Mouse (Mus musculus) activated CD4-positive, CD25-positive, alpha-beta regulatory T cell, adult 4 months (primary cell): Measurements from ENCODE around the gene Tmprss11d. TPM values are rescaled to one million over a fixed set of nuclear protein-coding genes. Genes with fewer than 3 reads are reported as not detected.
"Not testable (repeated sequence)": the region's sequence is repeated elsewhere in the genome, so short reads cannot be mapped to it uniquely, and the experiment has no call there.

Source experiments
- ATAC-seq: one replicate; pipeline ENCODE4 v1.8.0; 2017
- polyA plus RNA-seq, 2 experiments: library from polyadenylated mRNA; unstranded; fragments of 100-300 nt; shearing (Covaris generic); gene quantifications; one replicate each; pipeline ENCODE4 v1.2.1; 2017

Tmprss11d gene
- under 1 TPM in 1 of 2 experiments, not detected in 1; 0.20 TPM for polyA plus RNA-seq

GRCm38 (mm10) chr5:86373320-86373719, at the start of gene Tmprss11d:
TSS of gene Tmprss11d (minus strand) at chr5:86373420.
- ATAC-seq: no peak

- ATAC-seq: no peak
Observed at GRCm38 (mm10) chr5:86421323-86422028, 48.3 kb upstream of the Tmprss11d start.

DNA sequence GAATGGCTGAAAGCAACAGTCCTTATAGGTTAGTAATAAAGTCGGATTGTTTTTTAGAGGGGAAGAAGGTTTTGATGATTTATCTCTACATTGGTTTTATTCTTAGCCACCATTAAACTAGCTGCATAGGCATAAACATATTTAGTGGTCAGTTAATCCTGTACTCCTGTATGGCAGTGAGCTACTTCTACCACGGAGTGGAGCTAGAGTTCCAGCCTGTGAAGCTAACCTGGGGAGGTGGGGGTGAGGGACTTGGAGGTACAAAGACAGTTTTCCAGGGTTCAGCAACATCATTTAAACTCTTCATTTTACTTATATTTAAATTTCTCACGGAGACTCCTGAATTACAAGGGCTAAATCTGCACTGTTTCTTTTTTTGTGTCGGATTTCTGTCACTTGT, 46.3 kb upstream of the Tmprss11d start:
- no peak for ATAC-seq

- no peak for ATAC-seq
Observed at GRCm38 (mm10) chr5:86414280-86414679, 41.1 kb upstream of the Tmprss11d start.

DNA sequence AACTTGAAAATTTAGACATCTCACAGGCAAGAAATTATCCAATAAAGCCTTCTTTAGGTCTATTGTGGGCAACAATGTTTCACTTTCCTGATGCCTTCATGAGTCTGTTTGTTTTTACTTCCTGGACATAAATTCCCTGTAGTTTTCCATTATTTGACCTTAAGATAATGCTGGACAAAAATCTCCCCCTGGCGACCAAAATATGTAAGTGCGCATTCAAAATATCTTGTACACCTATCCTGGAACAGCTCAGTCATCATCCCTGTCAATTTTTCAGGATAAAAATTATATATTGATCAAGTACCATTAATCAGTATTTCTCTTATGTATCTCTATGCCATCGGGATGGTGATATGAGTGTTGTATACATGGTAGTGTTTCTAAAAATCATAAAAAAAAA, 37.6 kb upstream of the Tmprss11d start:
- no peak for ATAC-seq

- ATAC-seq: no peak
Observed at GRCm38 (mm10) chr5:86407941-86408340, 34.7 kb upstream of the Tmprss11d start.

- no peak for ATAC-seq
Observed at GRCm38 (mm10) chr5:86407191-86407590, 34.0 kb upstream of the Tmprss11d start.

- no peak for ATAC-seq
Observed at GRCm38 (mm10) chr5:86359412-86359985, 13.7 kb downstream of the Tmprss11d start.

- ATAC-seq: no peak
Observed at GRCm38 (mm10) chr5:86352966-86353365, 20.3 kb downstream of the Tmprss11d start.

GRCm38 (mm10) chr5:86318018-86318956, 54.9 kb downstream of the Tmprss11d start:
- not testable (repeated sequence) for ATAC-seq

DNA sequence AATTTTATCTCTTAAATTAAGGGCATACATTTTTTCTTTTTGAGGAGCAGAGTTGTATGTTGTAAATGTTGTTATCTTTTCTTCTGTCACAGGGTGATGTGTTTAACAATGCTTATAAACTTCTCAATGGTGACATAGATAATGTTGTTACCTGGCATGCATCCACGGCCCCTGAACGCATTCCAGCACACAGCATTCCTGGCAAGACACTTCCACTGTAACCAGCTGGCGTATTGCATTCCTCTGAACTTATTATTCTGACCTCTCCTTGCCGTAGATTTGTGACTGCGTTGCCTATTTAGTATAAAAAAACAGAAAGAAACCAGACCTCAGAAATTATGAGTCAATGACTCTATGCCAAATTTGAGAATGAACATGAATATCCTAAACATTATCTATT, 67.1 kb downstream of the Tmprss11d start:
- ATAC-seq: no peak

DNA sequence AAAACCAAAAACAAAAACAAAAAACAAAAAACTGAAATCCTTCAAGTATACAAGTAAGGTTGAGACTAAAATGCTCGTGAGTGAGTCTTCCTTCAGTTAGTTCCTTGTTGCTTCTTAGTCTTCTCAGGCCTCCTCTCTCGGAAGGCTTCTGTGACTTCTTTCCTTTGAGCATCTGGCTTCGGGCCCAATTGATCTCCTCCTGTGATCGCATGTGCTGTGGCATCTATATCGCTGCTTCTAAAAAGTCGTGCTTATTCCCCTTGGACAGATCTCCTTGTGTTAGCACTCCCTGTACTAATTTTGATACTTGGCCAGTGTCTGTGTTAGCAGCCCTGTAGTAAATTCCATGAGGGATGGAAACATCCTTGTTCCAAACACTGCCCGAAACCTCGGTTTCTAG, 69.3 kb downstream of the Tmprss11d start:
- no peak for ATAC-seq

- no peak for ATAC-seq
Observed at GRCm38 (mm10) chr5:86289208-86289607, 84.0 kb downstream of the Tmprss11d start, which contains the start of gene Tmprss11c. TSS of gene Tmprss11c (minus strand) at chr5:86289308.

Other genes with a start within 250 kb of the Tmprss11d start
- gene Uba6, start 200.6 kb downstream of the Tmprss11d start, polyA plus RNA-seq: 10 to 100 TPM; 13.9 to 18.3 TPM
- not detected for gene Gnrhr, start 175.5 kb downstream of the Tmprss11d start, polyA plus RNA-seq
- not detected for gene Tmprss11c, start 84.1 kb downstream of the Tmprss11d start, polyA plus RNA-seq
- gene Tmprss11a, start 95.6 kb upstream of the Tmprss11d start, polyA plus RNA-seq: under 1 TPM in 1 of 2 experiments, not detected in 1; 0.44 TPM
- not detected for gene Tmprss11g, start 145.2 kb upstream of the Tmprss11d start, polyA plus RNA-seq